Mouse (Mus musculus) limb, embryonic 10.5 days (tissue): ENCODE measurements around the gene Psmg4. TPM values are rescaled to one million over a fixed set of nuclear protein-coding genes. Genes with fewer than 3 reads are reported as not detected.

ENCODE experiments used
- DNase-seq: peaks from one replicate; pipeline ENCODE4 v3.0.0-alpha.2; 2017; ENCODE audit warnings: low spot score
- H3K27ac ChIP-seq: fragments of 300-500 bp; sonication (generic); 2 replicates; pipeline ENCODE4 v1.5.1; 2016; ENCODE audit warnings: mild to moderate bottlenecking
- H3K27me3 ChIP-seq: fragments of 300-500 bp; sonication (generic); 2 replicates; pipeline ENCODE4 v1.6.1; 2016; ENCODE audit warnings: low read depth, mild to moderate bottlenecking; ENCODE audit not compliant: poor library complexity, severe bottlenecking
- H3K36me3 ChIP-seq: fragments of 300-500 bp; sonication (generic); 2 replicates; pipeline ENCODE4 v1.6.1; 2016; ENCODE audit warnings: mild to moderate bottlenecking, moderate library complexity
- H3K4me1 ChIP-seq: fragments of 300-500 bp; sonication (generic); 2 replicates; pipeline ENCODE4 v1.6.1; 2016
- H3K4me3 ChIP-seq: fragments of 300-500 bp; sonication (generic); 2 replicates; pipeline ENCODE4 v1.5.1; 2016; ENCODE audit warnings: mild to moderate bottlenecking, moderate library complexity
- H3K9me3 ChIP-seq: fragments of 300-500 bp; sonication (generic); replicated peaks from 2 replicates; pipeline ENCODE4 v1.6.1; 2016; ENCODE audit warnings: mild to moderate bottlenecking
- WGBS: fragments of 180-500 bp; shearing (Covaris S2); methylation state at CpG from one replicate; pipeline ENCODE4 v1.1.7; 2016; 5-methylcytosine and 5-hydroxymethylcytosine counted together
- polyA plus RNA-seq: library from polyadenylated mRNA; unstranded; fragments of >200 nt; fragmentation: Nextera tagmentation; extraction: Ambion mirVana; gene quantifications from 2 replicates; pipeline ENCODE4 v1.2.1, GENCODE M21; 2016

Gene Psmg4
- polyA plus RNA-seq, 1 experiment from 2014 or later: 80.5 TPM

- 15% methylated on average over 19 of the region's 19 CpGs for WGBS
- peak overlapping the region; percentile 34 for H3K4me3 ChIP-seq
- H3K36me3 ChIP-seq: no peaks in the 10 kb centered on the region
- H3K9me3 ChIP-seq: no peaks in the 10 kb centered on the region
- peak overlapping the region; percentile 16; the same call in 1 of the 2 replicates for H3K27ac ChIP-seq
- peaks cover 26% of the 10 kb centered on the region for H3K4me1 ChIP-seq
- H3K27me3 ChIP-seq: peaks cover 25% of the 10 kb centered on the region
- DNase-seq: peak; percentile 47
Measured at GRCm38 (mm10) chr13:34150271-34151027, 12.3 kb upstream of the Psmg4 start.

- WGBS: 94% methylated on average over 1 of the region's 1 CpGs
- peaks cover 29% of the 10 kb centered on the region for H3K4me1 ChIP-seq
- no peaks in the 10 kb centered on the region for H3K36me3 ChIP-seq
- H3K27me3 ChIP-seq: peaks cover 25% of the 10 kb centered on the region
- no peak for DNase-seq
- H3K9me3 ChIP-seq: no peaks in the 10 kb centered on the region
- no peak overlapping the region for H3K27ac ChIP-seq
- H3K4me3 ChIP-seq: no peak overlapping the region
Measured at GRCm38 (mm10) chr13:34151425-34151824, 11.3 kb upstream of the Psmg4 start.

DNA sequence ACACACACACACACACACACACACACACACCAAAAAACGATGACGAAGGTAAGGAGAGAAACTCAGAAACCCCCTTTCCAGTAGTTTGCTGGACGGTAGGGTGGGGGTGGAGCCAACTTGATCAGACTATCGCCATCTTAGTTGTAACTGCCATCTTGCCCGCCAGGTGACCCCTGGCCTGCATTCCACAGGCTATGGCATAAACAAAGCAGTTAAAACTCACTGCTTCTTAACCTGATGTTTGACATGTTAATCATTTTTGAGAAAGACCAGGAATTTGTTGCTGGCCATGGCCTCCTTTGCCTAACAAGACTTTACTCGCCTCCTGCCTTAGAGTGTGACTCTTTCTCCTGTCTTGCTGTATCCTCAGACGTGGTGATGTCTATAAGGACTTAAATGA lies 10.1 kb upstream of the Psmg4 start:
- Histone ChIP-seq H3K27me3 (peaks cover 22% of the 10 kb centered on the region), H3K4me1 (peaks cover 33% of the 10 kb centered on the region), H3K36me3 (no peaks in the 10 kb centered on the region), H3K9me3 (no peaks in the 10 kb centered on the region), H3K4me3 (no peak overlapping the region), H3K27ac (no peak overlapping the region)
- WGBS: 56% methylated on average over 7 of the region's 7 CpGs
- DNase-seq: no peak

DNA sequence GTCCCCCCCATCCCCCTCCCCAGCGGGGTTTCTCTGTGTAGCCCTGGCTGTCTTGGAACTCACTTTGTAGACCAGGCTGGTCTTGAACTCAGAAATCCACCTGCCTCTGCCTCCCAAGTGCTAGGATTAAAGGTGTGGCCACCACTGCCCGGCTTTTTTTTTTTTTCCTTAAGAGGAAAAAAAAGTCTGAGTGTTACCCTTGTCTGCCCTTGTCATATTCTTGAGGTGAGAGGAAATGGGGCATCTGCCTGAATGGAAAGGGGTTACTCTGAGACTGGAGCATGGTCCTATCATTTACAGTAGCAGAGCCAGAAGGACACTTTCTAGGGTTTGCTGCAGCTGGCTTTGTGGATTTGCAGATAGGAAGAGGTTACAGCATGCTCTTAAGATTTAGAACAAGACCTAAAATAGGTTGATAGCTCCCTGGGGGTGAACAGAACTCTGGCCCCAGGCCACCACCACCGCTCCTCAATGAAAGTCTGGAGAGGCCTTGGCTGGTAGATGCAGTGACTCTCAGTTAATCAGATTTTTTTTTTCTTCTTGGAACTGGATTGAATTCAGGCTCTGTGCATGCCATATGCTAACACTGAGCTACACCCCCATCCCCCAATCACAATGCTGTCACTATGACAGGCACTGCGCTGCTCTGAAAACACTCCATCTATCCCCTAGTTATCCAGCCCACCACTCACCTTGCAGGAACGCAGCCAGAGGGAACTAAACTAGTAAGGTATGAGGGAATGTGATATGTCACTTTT lies 9.3 kb upstream of the Psmg4 start:
- 83% methylated on average over 5 of the region's 5 CpGs for WGBS
- Histone ChIP-seq H3K36me3 (no peaks in the 10 kb centered on the region), H3K27ac (no peak overlapping the region), H3K4me3 (no peak overlapping the region), H3K9me3 (no peaks in the 10 kb centered on the region), H3K27me3 (peaks cover 16% of the 10 kb centered on the region), H3K4me1 (peaks cover 33% of the 10 kb centered on the region)
- no peak for DNase-seq

DNA sequence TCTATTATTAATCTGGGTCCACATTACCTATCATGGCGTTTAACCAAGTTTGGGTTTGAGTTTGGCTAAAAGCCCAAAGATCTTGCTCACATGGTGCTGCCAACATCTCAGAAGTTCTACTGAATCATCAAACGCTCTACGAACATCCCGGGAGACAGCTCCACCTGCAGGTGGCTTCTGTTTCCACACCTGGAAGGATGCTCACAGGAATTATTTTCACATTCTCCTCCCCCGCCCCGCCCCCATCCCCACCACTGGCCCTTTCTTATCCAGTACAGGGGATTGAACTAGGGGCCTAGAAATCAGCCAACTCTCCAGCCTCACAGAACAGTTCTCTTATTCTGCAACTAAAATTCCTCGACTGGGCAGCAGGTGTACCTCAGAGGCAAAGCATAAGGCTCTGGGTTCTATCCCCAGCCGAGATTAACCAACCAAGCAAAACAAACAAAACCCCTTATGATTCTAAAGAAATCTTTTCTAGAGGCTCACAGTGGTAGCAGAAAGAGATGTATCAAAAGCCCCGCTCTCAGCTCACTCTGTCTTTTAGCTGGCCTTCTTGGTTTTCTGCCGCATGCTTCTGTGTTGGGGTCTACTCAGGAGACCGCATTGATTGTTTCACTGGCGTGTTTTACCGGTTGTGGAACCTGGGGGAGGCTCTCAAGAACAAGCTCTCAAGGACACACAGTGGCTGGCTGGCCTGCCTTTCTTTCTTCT lies 8.4 kb upstream of the Psmg4 start:
- 59% methylated on average over 13 of the region's 13 CpGs for WGBS
- Histone ChIP-seq H3K9me3 (no peaks in the 10 kb centered on the region), H3K4me3 (no peak overlapping the region), H3K4me1 (peaks cover 25% of the 10 kb centered on the region), H3K27ac (peak overlapping the region; percentile 68; the same call in 1 of the 2 replicates), H3K27me3 (peaks cover 14% of the 10 kb centered on the region), H3K36me3 (no peaks in the 10 kb centered on the region)
- DNase-seq: peak; percentile 65

GRCm38 (mm10) chr13:34154931-34155272 lies 7.9 kb upstream of the Psmg4 start:
- Histone ChIP-seq H3K27me3 (peaks cover 9% of the 10 kb centered on the region), H3K36me3 (no peaks in the 10 kb centered on the region), H3K9me3 (no peaks in the 10 kb centered on the region), H3K4me3 (no peak overlapping the region), H3K4me1 (peaks cover 19% of the 10 kb centered on the region), H3K27ac (peak overlapping the region; percentile 68; the same call in 1 of the 2 replicates)
- peak; percentile 65 for DNase-seq
- 53% methylated on average over 3 of the region's 3 CpGs for WGBS

DNA sequence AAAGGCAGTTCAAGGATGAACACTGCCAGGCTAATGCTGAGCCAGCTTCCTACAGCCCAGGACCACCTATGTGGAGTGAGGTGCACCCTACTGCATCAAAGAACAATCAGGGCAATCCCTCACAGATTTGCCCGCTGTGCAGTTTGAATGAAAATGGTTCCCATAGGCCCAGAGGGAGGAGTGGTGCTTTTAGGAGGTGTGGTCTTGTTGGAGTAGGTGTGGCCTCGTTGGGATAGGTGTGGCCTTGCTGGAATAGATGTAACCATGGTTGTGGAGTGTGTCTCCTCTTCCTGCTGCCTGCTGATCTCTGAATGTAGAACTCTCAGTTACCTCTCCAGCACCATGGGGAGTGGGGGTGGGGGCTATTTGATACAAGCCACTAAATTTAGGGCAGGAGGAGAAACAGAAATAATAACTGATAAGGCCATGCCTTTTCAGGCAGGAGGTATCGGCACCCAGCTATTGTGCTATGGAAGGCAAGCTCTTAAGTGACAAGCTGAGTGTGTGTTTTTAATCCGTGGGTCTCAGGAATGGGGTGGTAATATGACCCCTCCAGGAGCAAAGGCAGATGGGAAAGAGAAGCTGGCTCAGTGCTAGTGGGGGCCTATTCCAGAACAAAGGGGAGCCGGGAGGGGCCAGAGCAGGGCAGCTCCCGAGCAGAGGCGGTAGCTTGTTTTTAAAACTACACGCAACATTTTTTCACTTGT lies 6.5 kb upstream of the Psmg4 start:
- Histone ChIP-seq H3K36me3 (no peaks in the 10 kb centered on the region), H3K4me1 (peaks cover 11% of the 10 kb centered on the region), H3K4me3 (no peak overlapping the region), H3K9me3 (no peaks in the 10 kb centered on the region), H3K27me3 (no peaks in the 10 kb centered on the region), H3K27ac (peak overlapping the region; percentile 46)
- 71% methylated on average over 8 of the region's 8 CpGs for WGBS
- DNase-seq: no peak

DNA sequence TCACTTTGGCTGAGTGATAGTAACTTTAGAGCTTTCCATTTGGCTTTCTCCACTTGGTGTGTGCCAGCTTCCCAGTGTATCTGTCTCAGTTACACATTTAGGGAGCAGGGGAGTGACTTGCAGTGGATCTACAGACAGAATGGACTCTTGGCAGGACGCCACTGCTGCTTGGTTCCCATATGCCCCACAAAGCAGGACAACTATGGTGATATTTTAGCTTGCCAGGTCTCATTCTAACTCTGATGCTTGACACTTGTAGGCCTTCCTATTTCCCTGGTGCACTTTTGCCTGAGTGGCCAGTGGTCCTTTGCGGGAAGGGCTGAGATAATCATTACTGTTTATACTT lies 6.0 kb upstream of the Psmg4 start:
- DNase-seq: no peak
- Histone ChIP-seq H3K4me3 (no peak overlapping the region), H3K27me3 (no peaks in the 10 kb centered on the region), H3K27ac (peak overlapping the region; percentile 46; the same call in 1 of the 2 replicates), H3K4me1 (peaks cover 9% of the 10 kb centered on the region), H3K9me3 (no peaks in the 10 kb centered on the region), H3K36me3 (no peaks in the 10 kb centered on the region)
- 72% methylated on average over 2 of the region's 2 CpGs for WGBS

- Histone ChIP-seq H3K27me3 (no peaks in the 10 kb centered on the region), H3K36me3 (no peaks in the 10 kb centered on the region), H3K27ac (no peak overlapping the region), H3K4me3 (no peak overlapping the region), H3K4me1 (peaks cover 15% of the 10 kb centered on the region), H3K9me3 (no peaks in the 10 kb centered on the region)
- WGBS: 89% methylated on average over 3 of the region's 3 CpGs
- no peak for DNase-seq
Measured at GRCm38 (mm10) chr13:34157596-34158157, 5.1 kb upstream of the Psmg4 start.

DNA sequence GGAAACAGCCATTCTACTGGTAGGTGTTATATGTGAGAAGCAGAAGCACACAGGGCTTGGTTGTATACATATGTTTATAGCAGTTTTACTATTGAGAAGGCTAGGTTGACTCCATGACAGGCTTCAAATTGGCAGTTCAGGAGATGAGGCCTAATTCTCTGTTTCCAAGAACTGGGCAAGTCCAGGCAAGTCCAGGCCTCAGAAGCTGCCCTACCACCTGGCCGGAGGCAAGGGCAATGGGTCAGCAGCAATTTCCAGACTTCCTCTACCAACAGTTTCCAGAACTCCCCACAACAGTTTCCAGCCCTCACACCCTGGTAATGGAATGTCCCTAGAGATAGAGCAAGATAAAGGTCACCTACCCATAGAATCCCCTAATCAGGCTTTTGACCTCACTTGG lies 2.8 kb upstream of the Psmg4 start:
- Histone ChIP-seq H3K36me3 (0 out of 2 replicates have a peak, but pooled peaks cover 2% of the 10 kb centered on the region), H3K4me3 (no peak overlapping the region), H3K9me3 (no peaks in the 10 kb centered on the region), H3K4me1 (peaks cover 22% of the 10 kb centered on the region), H3K27me3 (no peaks in the 10 kb centered on the region), H3K27ac (no peak overlapping the region)
- 82% methylated on average over 1 of the region's 1 CpGs for WGBS
- DNase-seq: no peak

GRCm38 (mm10) chr13:34163304-34163975 lies 676 bp downstream of the Psmg4 start:
- H3K27ac ChIP-seq: peak overlapping the region; percentile 92
- no peak for DNase-seq
- WGBS: 43% methylated on average over 12 of the region's 12 CpGs
- H3K36me3 ChIP-seq: peaks cover 17% of the 10 kb centered on the region
- peak overlapping the region; percentile 79 for H3K4me3 ChIP-seq
- no peaks in the 10 kb centered on the region for H3K9me3 ChIP-seq
- H3K27me3 ChIP-seq: no peaks in the 10 kb centered on the region
- peaks cover 15% of the 10 kb centered on the region for H3K4me1 ChIP-seq

DNA sequence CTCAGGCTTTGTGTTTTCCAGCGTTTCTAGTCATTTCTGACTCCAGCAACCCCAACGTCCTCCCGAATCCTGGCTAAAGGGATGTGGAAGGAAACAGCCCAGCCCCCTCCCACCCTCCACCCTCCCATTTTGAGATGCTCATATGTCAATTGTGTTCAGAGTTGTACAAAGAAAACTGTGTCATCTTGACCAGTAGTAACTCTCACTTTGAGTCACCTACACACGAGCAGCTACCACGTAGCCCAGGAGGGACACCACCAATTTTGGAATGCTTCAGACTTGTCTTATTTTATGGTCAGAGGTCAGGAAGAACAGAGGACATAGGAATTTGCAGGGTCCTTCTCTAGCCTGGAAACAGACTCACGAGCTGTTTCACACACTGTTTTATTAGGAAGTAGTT lies 11.3 kb downstream of the Psmg4 start:
- Histone ChIP-seq H3K4me3 (no peak overlapping the region), H3K9me3 (no peaks in the 10 kb centered on the region), H3K27me3 (no peaks in the 10 kb centered on the region), H3K4me1 (no peaks in the 10 kb centered on the region), H3K36me3 (peaks cover 11% of the 10 kb centered on the region), H3K27ac (no peak overlapping the region)
- WGBS: 92% methylated on average over 6 of the region's 6 CpGs
- DNase-seq: no peak
